Mouse (Mus musculus): Measurements from ENCODE around the gene Naa38.

Gene Naa38

GRCm38 (mm10) chr11:69437291-69437690 lies 42.0 kb downstream of the Naa38 start:
- no peak for DNase-seq (ENCODE audit: low spot score)

- no peak for DNase-seq (ENCODE audit: low spot score)
Measured at GRCm38 (mm10) chr11:69443328-69443727, 48.0 kb downstream of the Naa38 start.
